Mouse (Mus musculus): ENCODE measurements around the gene Adgrg6.

DNA sequence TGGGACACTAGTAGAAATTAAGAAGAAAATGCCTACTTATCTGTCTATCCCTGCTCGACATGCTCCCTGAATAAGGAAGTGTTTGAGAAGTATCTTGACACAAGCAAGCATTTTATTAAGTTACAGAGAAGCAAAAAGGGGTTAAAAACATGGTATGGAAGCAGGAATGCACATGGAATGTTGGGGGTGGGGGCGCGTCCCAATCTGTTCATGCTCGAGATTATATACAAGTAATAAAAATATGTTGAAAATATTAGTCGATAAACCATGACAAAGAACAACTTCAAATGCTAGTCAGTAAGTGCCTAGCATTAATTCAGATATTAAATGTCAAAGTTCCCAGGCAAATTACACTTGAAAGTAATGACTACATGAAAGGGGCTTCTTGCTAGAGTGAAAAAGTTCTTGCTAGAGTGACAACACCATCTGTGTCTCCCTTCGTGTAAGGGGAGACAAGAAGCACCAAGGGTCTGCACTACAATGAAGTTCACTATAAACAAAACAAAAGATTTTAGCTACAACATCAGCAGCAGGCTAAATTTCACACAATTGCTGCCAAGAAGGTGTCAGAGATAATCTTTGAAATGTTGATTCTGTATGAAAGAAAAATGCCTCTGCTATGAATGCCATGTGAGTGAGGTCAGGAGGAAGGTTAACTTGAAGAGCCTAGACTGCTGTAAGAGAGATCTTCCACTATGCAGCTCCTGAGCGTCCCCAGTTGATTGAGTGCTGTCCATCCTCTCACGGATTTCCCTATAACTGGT, 24.4 kb downstream of the Adgrg6 start:
- no peak for TF ChIP-seq CTCF (IDR thresholded peaks at IDR 0.05; ENCODE audit: low read depth, low read length)
- no peak for TF ChIP-seq POLR2A (IDR thresholded peaks at IDR 0.05; ENCODE audit: extremely low read depth, insufficient read depth, low read length)

Data from liver, adult 2 months (tissue).